Mouse (Mus musculus): ENCODE data around the gene Tm4sf5.

Gene Tm4sf5

DNA sequence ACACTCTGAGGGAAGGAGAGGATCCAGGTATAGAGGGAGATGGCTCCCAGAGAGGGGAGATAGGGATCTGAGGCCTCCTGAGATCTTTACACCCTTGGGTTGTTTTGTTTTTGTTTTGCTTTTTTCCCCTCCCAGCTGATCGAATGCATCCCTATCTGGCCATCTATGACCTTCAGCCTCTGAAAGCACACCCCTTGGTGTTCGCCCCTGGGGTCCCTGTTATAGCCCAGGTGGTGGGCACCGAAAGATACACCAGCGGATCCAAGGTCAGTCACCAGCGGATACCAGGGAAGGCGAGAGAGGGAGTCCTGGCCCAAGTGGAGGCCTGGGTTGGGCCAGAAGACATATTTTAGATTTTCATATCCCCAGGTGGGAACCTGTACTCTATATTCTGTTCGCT, 35.9 kb downstream of the Tm4sf5 start:
- no peak for DNase-seq (ENCODE audit: extremely low spot score, low spot score)

- no peak for DNase-seq (ENCODE audit: extremely low spot score, low spot score)
These were observed 36.4 kb downstream of the Tm4sf5 start for GRCm38 (mm10) chr11:70541415-70541814.

- no peak for DNase-seq (ENCODE audit: extremely low spot score, low spot score)
These were observed 39.5 kb downstream of the Tm4sf5 start for GRCm38 (mm10) chr11:70544496-70544895.

DNA sequence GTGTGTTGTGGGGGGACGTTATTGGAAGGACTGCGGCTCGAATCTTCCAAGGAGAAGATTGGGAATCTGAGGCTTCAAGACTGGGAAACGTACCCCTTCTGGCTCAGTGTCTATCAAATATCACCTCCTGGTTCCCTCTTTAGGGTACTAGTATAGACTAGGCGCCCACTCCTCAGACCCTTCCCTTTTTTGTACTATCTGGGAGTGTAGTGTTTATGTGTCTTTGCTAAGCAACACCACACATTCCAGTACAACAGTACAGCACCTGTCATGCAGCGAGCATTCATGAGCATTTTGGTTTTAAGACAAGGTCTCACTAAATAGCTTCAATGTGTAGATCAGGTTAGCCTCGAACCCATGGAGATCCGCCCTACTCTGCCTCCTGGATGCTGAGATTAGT, 46.5 kb downstream of the Tm4sf5 start:
- no peak for DNase-seq (ENCODE audit: extremely low spot score, low spot score)

DNA sequence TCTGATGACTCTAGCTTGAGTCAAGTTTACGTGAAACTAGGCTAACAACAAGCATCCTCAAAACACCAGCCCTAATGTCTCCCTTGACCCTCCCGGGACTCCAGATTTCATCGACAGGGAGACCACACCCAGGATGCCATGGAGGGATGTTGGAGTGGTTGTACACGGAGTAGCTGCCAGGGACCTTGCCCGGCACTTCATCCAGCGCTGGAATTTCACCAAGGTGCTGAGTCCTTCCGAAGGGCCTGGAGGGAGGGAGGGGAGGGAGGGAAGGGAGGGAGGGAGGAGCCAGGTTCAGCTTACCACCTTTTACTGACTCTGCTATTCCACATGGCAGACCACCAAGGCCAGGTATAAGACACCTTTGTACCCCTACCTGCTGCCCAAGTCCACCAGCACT, 48.9 kb downstream of the Tm4sf5 start:
- DNase-seq (ENCODE audit: extremely low spot score, low spot score): no peak

DNA sequence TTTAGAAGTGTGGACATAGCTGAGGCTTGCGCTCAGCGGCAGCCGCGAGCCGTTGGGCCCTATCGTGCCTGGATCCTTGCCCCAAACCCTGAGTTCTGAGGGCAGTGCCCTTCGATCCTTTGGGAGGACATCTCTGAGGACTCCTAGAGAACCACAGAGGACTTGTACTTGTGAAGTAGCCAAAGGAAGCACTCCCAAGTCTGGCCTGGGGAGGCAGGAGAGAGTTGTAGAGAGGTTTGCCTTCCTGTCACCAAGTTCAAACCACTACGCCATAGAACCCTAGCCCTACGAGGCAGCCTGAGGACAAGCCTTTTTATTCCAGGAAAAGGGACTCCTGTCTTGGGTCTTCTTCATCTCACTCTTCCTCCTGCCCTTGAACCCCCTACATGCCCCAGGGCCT, 52.5 kb downstream of the Tm4sf5 start:
- no peak for DNase-seq (ENCODE audit: extremely low spot score, low spot score)
